Mouse (Mus musculus) adrenal gland, adult 2 months (tissue): ENCODE measurements at regions not wholly inside any gene's neighbourhood (a gene's known extent, or its start where the extent isn't known, plus 50 kb on each side); places are given as distances from the start of the nearest gene placed in this dataset.

Source experiments
- DNase-seq: peaks from one replicate; pipeline ENCODE4 v3.0.0; 2021

DNA sequence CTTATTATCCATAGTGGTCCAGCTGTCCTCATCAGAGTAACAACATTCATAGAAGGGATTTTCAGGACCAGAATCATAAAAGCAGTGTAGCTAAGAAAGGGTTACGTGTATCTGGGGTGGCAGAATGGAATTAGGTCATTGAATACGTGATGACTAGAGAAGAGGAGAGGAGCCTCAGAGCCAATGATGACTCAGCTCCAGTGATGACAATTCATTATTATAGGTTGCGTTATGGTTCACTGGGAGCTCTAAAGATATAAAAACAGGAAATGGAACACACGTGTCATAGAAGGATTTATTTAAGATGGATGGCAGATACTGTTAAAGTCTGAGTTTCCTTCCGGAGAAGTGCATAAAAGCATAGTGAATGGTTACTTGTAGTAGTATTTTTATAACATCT, 291.6 kb downstream of the Isl1 start:
- DNase-seq = peak; percentile 8

DNA sequence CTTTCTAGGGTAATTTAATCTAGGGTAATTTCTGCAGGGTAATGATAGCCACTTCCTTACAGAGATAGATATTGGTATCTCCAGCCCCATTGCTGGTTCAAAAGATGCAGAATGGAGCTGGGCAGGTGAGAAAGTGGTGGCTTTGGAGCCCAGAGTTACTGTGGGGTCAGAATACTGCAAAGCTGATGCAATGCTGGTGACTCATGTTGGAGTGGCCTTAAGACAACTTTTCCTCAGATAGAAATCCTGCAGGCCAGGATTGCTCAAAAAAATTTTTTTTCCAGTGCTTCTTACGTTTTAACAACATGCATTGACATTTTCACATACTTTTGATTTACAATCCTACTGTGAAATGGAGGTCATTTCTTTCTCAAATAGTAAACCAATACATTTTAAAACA, 305.8 kb downstream of the Isl1 start:
- DNase-seq = peak; percentile 37

DNA sequence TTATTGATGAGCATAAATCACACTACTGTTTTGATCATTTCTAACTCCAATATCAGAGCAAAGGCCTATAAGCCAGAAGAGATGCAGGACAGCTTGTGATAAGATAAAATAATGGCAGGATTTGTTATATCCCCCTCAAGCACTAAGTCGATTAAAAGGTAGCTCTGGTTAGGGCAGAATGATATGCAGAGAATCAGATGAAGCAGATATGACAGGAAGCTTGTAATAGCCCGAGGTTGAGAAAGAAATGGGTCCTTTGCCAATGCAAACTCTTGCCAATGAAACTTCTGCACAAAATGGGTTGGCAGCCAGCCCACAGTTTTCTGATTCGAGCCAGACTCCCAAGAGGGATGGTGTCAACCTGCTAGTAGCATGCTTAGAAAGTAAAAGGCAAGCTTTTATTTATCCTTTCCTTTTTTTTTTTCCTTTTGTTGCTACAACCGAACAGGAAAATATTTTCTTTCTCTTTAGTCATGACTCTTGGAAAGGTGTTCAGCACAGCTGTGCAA, 307.0 kb downstream of the Isl1 start:
- peak; percentile 87 for DNase-seq

DNA sequence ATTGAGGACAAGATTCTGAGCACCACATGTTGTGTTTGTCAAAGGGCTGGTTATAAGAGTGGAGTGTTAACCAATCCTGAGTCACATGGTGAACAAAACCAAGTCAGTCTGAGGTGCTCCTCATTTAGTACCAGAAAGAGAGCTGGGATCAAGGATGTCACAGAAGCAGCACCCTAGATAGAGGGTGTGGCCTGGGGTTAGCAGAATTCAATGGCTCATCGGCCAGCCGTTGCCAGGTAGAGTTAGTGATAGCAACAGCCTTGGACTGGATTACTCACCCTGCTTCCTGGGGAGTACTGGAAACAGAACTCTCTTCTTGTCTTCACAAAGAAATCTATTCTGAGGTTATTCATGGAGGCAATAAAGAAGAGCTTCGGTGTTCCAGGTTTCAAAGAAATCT, 318.9 kb downstream of the Isl1 start:
- peak; percentile 34 for DNase-seq

DNA sequence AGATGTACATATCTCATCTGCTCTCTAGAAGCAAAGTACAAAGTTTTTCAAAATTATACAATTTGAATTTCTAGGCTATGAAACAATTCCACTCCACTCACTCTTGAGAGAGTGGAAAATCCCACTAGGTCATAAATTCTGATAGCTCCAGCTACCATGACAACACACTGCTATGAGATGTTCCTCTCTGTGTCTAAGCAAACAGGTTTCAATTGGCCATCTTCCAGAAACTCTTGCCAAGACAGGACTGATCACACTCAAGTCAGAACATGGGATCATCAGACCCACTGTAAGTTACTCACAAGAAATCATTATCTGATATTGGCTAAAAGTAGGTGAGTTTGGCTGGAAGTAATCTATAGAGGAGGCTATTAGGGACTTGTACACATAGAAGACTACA, 320.4 kb downstream of the Isl1 start:
- no peak for DNase-seq

DNA sequence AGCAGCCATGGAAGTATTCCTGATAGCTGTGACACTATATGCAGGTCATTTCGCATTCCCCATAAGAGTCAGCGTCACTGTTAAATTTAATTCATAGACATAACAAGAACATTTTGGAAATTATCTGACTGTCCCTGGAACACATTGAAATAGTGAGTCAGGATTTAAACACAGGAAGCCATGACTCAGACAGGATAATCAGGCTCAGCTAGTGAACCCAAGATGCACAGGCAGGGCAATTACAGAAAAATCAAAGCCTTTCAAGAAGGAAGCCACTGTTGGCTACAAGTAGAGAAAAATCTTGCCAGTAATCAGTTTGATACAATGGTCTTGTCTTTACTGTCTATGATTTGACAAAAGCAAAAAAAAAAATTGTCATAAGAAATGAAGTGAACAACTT, 323.2 kb downstream of the Isl1 start:
- DNase-seq = no peak

DNA sequence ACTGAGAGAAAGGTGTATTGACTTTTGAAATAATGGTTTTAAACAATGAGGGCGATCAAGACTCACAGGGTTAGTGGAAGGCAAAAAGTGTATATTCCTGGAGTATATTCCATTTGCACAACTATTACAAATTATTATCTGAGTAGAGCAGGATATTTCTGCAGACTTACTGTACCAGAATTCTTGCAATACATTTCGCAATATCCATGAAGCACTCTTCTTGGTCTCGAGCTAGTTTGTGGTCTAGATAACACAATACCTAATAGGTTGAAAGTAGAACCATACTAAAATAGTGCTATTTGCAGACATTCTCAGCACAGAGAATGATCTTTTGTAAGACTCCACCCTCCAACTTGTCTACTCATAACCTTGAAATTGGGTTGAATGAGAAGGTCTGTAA, 323.8 kb downstream of the Isl1 start:
- DNase-seq = no peak

DNA sequence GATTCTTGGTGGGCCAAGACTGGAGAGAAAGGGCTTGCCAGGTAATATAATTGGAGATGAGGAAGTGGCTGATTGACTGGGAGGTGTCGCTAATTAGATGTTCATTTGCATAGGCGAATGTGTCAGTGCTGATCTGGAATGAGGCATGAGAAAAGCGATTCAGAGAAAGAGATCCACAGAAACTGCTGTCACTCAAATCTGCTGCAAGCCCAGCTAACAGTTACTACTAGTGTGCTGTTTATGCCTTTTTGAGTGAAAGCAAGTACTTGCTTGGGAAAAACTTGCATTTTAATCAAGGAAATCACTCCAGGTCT, 331.6 kb downstream of the Isl1 start:
- no peak for DNase-seq

DNA sequence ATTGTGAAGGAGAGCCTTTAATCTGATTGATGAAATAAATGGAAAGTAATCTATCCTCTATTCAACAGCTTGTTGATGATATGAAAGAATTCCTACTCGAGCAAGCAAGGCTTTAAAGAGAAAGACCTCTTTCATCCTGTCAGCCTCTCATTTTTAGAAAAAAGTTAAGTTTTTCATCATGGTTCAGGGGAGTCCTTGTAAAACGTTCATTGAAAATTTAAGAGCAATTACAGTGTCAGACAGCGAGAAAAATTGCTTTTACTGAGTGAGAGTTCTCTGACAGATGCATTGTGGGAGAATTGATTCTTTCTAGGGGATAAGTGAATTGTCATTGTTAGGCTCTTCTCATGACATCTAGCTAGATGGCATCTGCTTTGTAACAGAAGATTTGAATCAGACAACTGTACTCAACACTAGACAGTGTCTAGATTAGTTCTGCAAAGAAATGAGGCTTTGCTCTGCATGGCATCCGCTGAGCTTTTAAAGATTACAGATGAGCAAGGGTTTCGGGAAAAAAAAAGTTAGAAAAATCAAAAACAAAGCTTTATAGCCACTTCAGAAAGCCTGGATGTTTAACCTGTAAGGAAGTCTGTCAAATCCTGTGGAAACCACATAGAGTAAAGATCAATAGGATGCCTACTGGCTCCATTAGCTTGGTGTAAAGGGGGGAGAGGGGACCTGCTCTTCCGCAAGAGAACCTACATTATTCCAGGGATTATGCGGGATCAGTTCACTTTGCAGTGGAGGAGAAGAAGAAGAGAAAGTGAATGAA, 332.2 kb downstream of the Isl1 start:
- no peak for DNase-seq
